Mouse (Mus musculus) intestine, embryonic 16.5 days (tissue): ENCODE measurements around the gene Tmem87a. TPM values are rescaled to one million over a fixed set of nuclear protein-coding genes. Genes with fewer than 3 reads are reported as not detected.

Experiments used
- ATAC-seq: fragments of 200-750 bp; cut with Nextera tagmentation; 2 replicates; pipeline ENCODE4 v1.8.0; 2017; ENCODE audit warnings: moderate TSS enrichment, moderate library complexity
- H3K27ac ChIP-seq: fragments of 300-500 bp; sonication (generic); 2 replicates; pipeline ENCODE4 v1.5.1; 2014; ENCODE audit warnings: mild to moderate bottlenecking, low read length
- H3K27me3 ChIP-seq: fragments of 300-500 bp; sonication (generic); replicated peaks from 2 replicates; pipeline ENCODE4 v1.6.1; 2014; ENCODE audit warnings: low read length, control low read depth, mixed read lengths; ENCODE audit not compliant: control insufficient read depth, insufficient read depth
- H3K36me3 ChIP-seq: fragments of 300-500 bp; sonication (generic); 2 replicates; pipeline ENCODE4 v1.6.1; 2014; ENCODE audit warnings: low read length, control low read depth; ENCODE audit not compliant: control insufficient read depth, insufficient read depth
- H3K4me1 ChIP-seq: fragments of 300-500 bp; sonication (generic); 2 replicates; pipeline ENCODE4 v1.6.1; 2014; ENCODE audit warnings: low read length, control low read depth, mixed read lengths; ENCODE audit not compliant: control insufficient read depth, insufficient read depth
- H3K4me2 ChIP-seq: fragments of 300-500 bp; sonication (generic); 2 replicates; pipeline ENCODE4 v1.6.1; 2014; ENCODE audit warnings: low read depth, low read length, control low read depth
- H3K4me3 ChIP-seq: fragments of 300-500 bp; sonication (generic); 2 replicates; pipeline ENCODE4 v1.5.1; 2014; ENCODE audit warnings: mild to moderate bottlenecking, low read length
- H3K9ac ChIP-seq: fragments of 300-500 bp; sonication (generic); 2 replicates; pipeline ENCODE4 v1.6.1; 2014; ENCODE audit warnings: low read depth, low read length
- H3K9me3 ChIP-seq: fragments of 300-500 bp; sonication (generic); 2 replicates; pipeline ENCODE4 v1.6.1; 2016; ENCODE audit warnings: low read length, control low read depth; ENCODE audit not compliant: control insufficient read depth
- WGBS: fragments of 180-500 bp; shearing (Covaris S2); extraction: QIAGEN DNeasy Blood & Tissue Kit; methylation state at CpG from one replicate; pipeline ENCODE4 v1.1.7; 2014; 5-methylcytosine and 5-hydroxymethylcytosine counted together
- polyA plus RNA-seq: library from polyadenylated mRNA; unstranded; fragments of >200 nt; fragmentation: Nextera tagmentation; extraction: Ambion mirVana; gene quantifications from 2 replicates; pipeline ENCODE4 v1.2.1, GENCODE M21; 2015

The Tmem87a gene
- polyA plus RNA-seq, 1 experiment from 2014 or later = 7.3 TPM

DNA sequence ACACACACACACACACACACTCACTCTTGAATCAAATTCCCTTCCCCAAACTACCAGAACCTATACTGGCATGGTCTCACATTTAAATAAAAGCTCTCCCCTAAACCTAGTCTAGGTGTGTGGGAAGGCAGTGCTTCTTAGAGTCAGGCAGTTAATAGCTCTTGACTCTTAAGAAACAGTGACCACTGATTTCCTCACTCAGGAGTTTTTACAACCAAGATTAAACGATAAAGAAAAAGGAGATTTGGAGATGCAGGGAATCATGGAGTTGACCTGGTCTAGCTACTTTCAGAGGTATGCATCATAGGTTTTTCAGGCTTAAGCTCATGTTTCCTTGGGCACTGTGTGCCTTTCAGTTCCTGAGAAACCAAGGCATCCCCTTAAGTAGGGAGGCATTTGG, 17.6 kb downstream of the Tmem87a start:
- no peak overlapping the region for H3K9ac ChIP-seq
- no peak for ATAC-seq
- no peaks in the 10 kb centered on the region for H3K27me3 ChIP-seq
- H3K9me3 ChIP-seq = no peaks in the 10 kb centered on the region
- no peak overlapping the region for H3K27ac ChIP-seq
- no peak overlapping the region for H3K4me3 ChIP-seq
- H3K36me3 ChIP-seq = 0 out of 2 replicates have a peak, but pooled peaks cover 4% of the 10 kb centered on the region
- H3K4me1 ChIP-seq = no peaks in the 10 kb centered on the region
- H3K4me2 ChIP-seq = no peak overlapping the region
- 93% methylated on average over 1 of the region's 1 CpGs for WGBS

DNA sequence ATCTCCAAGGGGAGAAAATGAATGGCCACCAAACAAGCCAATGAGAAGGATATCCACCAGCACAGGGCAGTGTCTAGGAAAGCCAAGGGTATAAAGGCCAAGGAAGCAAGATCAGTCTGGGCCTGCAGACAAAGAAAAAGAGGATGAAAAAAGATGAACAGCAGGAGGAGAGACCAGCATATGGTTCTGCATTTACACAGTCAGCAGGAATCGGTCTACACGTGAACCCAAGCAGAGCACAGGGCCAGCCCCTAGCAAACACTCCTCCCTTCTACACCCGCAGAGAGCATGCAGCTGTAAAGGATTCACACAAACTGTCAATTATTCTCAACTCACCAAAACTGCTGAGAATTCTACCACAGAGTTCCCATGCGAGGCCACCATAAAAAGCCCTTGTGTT, 30.1 kb downstream of the Tmem87a start:
- Histone ChIP-seq H3K27ac (no peak overlapping the region), H3K4me2 (no peak overlapping the region), H3K4me3 (no peak overlapping the region), H3K27me3 (no peaks in the 10 kb centered on the region), H3K4me1 (no peaks in the 10 kb centered on the region), H3K9ac (no peak overlapping the region), H3K9me3 (no peaks in the 10 kb centered on the region), H3K36me3 (0 out of 2 replicates have a peak, but pooled peaks cover 5% of the 10 kb centered on the region)
- WGBS = 86% methylated on average over 4 of the region's 4 CpGs
- ATAC-seq = no peak

DNA sequence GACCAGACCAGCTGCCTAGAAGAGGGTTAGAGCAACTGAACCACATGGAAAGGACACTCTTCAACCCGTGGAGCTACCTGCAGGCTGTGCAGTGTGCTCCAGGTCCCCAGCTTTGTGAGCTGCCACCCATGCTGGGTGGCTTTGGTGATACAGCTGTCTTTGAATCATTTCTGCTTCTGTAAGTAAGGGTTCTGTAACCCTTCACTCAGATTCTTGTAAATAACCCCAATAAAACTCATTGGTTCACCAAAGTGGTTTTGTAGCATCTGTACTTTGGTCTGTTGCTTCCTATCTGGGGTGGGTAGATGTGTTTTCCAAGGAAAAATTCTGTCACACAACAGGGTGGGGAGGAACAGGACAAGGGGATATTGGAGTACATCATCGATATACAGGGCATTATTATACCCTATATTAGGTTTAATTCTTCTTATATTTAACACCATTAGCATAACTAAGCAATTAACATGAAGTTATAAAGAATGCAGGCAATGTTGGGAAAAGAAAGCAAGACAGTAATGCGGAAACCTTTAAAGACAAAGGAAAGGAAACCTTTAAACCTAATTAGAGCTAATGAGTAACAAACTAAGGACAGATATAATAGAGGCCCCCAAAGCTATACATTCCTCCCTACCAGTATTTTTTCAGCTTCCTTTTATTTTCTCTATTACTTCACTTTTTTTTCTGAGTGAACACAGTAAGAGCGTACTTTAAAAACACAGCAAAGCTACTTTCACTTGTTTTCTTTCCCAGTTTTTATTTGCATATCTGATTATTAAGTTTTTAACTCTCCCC, 36.3 kb downstream of the Tmem87a start:
- no peaks in the 10 kb centered on the region for H3K27me3 ChIP-seq
- no peaks in the 10 kb centered on the region for H3K4me1 ChIP-seq
- H3K9me3 ChIP-seq = no peaks in the 10 kb centered on the region
- H3K4me2 ChIP-seq = no peak overlapping the region
- H3K4me3 ChIP-seq = no peak overlapping the region
- 88% methylated on average over 4 of the region's 4 CpGs for WGBS
- 0 out of 2 replicates have a peak, but pooled peaks cover 7% of the 10 kb centered on the region for H3K36me3 ChIP-seq
- peak overlapping the region; percentile 88 for H3K27ac ChIP-seq
- peak; percentile 88 for ATAC-seq
- H3K9ac ChIP-seq = no peak overlapping the region

DNA sequence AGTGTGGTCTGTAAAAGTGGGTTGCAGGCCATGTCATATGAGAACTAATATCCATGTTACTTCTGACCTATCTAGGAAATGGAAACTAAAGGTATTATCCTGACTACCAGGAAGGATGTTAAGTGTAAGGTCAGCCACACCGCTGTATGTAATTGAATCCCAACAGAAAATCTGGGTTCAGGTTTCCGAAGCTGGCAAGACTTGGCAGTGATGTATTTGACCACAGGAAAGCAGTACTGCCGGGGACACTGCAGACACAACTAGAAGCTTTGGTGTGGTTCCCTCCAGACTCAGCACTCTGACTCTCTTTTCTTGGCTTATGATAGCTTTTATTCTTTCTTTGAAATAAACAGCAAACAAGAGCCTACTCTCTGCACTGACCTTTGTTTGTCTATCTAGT, 37.4 kb downstream of the Tmem87a start:
- 88% methylated on average over 3 of the region's 3 CpGs for WGBS
- ATAC-seq = no peak
- Histone ChIP-seq H3K27ac (peak overlapping the region; percentile 50; the same call in 1 of the 2 replicates), H3K9me3 (no peaks in the 10 kb centered on the region), H3K4me3 (no peak overlapping the region), H3K36me3 (0 out of 2 replicates have a peak, but pooled peaks cover 7% of the 10 kb centered on the region), H3K4me2 (no peak overlapping the region), H3K9ac (no peak overlapping the region), H3K4me1 (no peaks in the 10 kb centered on the region), H3K27me3 (no peaks in the 10 kb centered on the region)

DNA sequence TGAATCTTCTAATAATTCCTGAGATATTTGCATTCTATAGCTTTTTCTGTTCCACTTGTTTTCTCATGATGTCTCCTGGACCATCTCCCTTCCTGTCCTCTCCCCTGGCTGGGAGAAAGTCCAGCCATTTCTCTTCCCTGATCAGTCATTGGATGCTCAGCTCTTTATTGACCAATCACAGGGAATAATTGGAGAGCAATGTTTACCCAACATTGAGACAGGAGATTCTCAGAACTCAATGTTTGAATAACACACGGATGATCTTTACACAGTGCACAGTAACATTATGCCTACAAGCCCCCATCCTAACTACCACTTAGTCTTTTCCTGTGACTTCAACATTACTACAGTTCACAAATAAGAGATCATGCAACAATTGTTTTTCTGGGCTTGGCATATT, 43.5 kb downstream of the Tmem87a start:
- no peak overlapping the region for H3K9ac ChIP-seq
- no peaks in the 10 kb centered on the region for H3K4me1 ChIP-seq
- H3K36me3 ChIP-seq = peaks cover 8% of the 10 kb centered on the region; the same call in 1 of the 2 replicates
- ATAC-seq = no peak
- no peak overlapping the region for H3K27ac ChIP-seq
- H3K9me3 ChIP-seq = no peaks in the 10 kb centered on the region
- no peaks in the 10 kb centered on the region for H3K27me3 ChIP-seq
- H3K4me2 ChIP-seq = no peak overlapping the region
- WGBS = 46% methylated on average over 1 of the region's 1 CpGs
- H3K4me3 ChIP-seq = no peak overlapping the region

DNA sequence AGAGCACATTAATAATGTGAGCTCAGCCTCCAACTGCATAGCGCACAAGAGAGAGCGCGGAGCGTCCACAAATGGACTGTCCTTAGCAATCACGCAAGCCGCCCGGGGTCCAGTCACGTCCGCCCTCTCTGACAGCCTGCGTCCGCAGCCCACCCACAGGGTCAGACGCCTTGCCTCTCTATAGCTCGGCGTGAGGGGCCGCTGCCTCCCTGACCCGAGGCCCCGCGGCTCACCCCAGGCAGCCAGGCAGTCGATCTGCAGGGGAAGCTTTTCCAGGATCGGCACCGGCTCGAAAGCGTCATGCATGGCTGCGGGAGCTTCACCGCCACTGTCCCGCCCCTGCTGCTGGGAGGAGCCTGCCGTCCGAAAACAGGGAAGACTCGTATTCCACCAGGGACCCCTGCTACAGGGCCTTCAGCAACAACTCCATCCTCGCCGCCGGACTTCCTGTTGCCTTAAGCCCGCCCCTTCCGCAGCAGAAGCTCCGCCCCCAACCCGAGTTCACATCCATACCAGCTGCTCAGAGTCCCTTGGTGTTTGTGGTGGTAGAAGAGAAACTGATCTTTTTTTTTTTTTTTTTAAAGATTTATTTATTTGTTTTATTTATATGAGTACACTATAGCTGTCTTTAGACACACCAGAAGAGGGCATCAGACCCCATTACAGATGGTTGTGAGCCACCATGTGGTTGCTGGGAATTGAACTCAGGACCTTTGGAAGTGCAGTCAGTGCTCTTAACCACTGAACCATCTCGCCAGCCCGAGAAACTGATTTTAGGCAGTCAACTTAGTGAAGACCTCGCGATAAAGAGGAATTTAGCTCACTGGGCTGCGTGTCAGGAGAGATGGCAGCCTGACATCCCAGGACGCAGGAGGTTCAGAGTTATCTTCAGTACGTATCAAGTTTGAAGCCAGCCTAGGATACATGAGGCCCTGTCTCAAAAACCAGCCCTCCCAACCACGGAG, 50.9 kb downstream of the Tmem87a start, which contains the start of gene Vps39:
Gene Vps39, minus strand, starts transcription at position 456 of the 965 bp plus-strand sequence.
- 12% methylated on average over 44 of the region's 44 CpGs for WGBS

DNA sequence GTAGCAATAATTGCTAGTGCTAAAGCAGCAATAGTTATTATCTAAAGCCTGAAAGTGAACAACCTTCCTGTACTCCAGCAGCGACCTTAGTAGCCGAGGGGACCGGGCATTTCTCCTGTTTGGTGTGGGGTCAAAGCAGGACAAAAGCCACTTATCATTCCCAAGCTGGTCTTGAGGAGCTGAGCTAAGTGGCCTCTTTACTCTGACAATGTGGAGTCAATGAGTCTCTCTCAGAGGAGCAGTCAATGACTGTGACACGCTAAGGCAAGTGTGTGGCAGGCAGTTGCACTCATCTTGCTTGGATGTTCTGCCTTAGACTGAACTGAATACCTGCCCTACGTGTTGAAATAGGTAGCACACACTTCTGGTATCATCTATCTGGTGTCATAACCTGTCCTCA, 52.6 kb downstream of the Tmem87a start:
- H3K27me3 ChIP-seq = no peaks in the 10 kb centered on the region
- H3K4me2 ChIP-seq = no peak overlapping the region
- H3K9me3 ChIP-seq = no peaks in the 10 kb centered on the region
- H3K27ac ChIP-seq = no peak overlapping the region
- H3K4me3 ChIP-seq = no peak overlapping the region
- peaks cover 8% of the 10 kb centered on the region for H3K4me1 ChIP-seq
- no peak overlapping the region for H3K9ac ChIP-seq
- WGBS = 82% methylated on average over 5 of the region's 5 CpGs
- H3K36me3 ChIP-seq = peaks cover 3% of the 10 kb centered on the region; the same call in 1 of the 2 replicates
- ATAC-seq = no peak

More for the DNA sequence above, 50.9 kb downstream of the Tmem87a start, which contains the start of gene Vps39:
- peak within 1 kb of the TSS; percentile 91 for H3K9ac ChIP-seq
- peak within 1 kb of the TSS; percentile 52 for H3K4me2 ChIP-seq
- peak within 1 kb of the TSS; percentile 95 for H3K4me3 ChIP-seq
- no peaks in the 10 kb centered on the region for H3K27me3 ChIP-seq
- H3K9me3 ChIP-seq = no peaks in the 10 kb centered on the region
- H3K27ac ChIP-seq = peak within 1 kb of the TSS; percentile 74
- H3K36me3 ChIP-seq = peaks cover 9% of the 10 kb centered on the region; the same call in 1 of the 2 replicates
- H3K4me1 ChIP-seq = peaks cover 8% of the 10 kb centered on the region
- ATAC-seq = peak; percentile 98

DNA sequence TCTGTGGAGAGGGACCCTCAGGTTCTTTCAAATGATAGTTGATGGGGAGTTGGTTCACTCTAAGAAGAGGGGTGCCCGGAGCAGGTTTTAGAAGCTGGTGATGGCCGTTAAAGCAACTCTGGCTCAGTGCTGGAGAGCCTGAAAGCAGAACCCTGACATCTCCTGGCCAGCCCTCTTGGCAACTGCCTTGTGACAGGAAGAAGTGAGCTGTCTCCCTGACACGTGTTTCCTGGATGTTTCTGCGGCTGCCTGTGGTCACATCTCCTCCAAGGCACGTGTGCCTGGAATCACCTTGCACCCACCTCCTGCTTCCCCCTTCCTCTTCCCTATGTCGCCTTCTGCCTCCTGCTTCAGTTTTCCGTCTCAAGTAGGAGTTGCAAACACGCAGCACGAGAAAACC, 55.8 kb downstream of the Tmem87a start:
- no peaks in the 10 kb centered on the region for H3K9me3 ChIP-seq
- WGBS = 74% methylated on average over 9 of the region's 9 CpGs
- H3K27ac ChIP-seq = no peak overlapping the region
- H3K36me3 ChIP-seq = peaks cover 12% of the 10 kb centered on the region; the same call in 1 of the 2 replicates
- ATAC-seq = no peak
- no peak overlapping the region for H3K4me2 ChIP-seq
- peaks cover 8% of the 10 kb centered on the region for H3K4me1 ChIP-seq
- H3K4me3 ChIP-seq = no peak overlapping the region
- no peaks in the 10 kb centered on the region for H3K27me3 ChIP-seq
- H3K9ac ChIP-seq = no peak overlapping the region

DNA sequence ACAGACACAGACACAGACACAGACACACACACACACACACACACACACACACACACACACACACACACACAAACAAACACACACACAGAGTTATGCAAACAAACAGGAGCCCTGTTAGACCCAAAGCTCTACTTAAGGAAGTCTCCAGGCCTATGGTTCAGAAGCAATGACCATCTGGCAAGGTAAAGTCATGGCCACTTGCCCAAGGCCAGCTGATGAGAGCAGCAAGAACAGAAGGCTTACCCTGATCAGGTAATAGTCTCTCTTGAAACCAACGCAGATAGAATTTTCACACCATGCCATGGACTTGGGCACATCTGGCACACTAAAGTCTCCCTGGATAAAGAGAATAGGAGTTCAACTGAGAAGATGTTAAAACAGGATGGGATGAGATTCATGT, 62.2 kb downstream of the Tmem87a start:
- Histone ChIP-seq H3K9me3 (no peaks in the 10 kb centered on the region), H3K4me1 (no peaks in the 10 kb centered on the region), H3K27me3 (no peaks in the 10 kb centered on the region), H3K9ac (no peak overlapping the region), H3K27ac (no peak overlapping the region), H3K36me3 (peaks cover 18% of the 10 kb centered on the region; the same call in 1 of the 2 replicates), H3K4me2 (no peak overlapping the region), H3K4me3 (no peak overlapping the region)
- no peak for ATAC-seq
- 98% methylated on average over 1 of the region's 1 CpGs for WGBS
